Mouse (Mus musculus): ENCODE results near the gene Prokr1.
"Not testable (repeated sequence)": the region's sequence is repeated elsewhere in the genome, so short reads cannot be mapped to it uniquely, and the experiment has no call there.

Prokr1 gene

GRCm38 (mm10) chr6:87590394-87591281 is at the start of gene Prokr1:
Prokr1 (minus strand) TSS chr6:87590743.
- DNase-seq (ENCODE audit: low read depth, low spot score): no peak

GRCm38 (mm10) chr6:87638134-87638660 is 47.7 kb upstream of the Prokr1 start:
- DNase-seq (ENCODE audit: low read depth, low spot score): no peak

- no peak for DNase-seq (ENCODE audit: low read depth, low spot score)
Observed at GRCm38 (mm10) chr6:87632176-87632575, 41.6 kb upstream of the Prokr1 start.

GRCm38 (mm10) chr6:87628936-87629335 is 38.4 kb upstream of the Prokr1 start:
- not testable (repeated sequence) for DNase-seq (ENCODE audit: low read depth, low spot score)

- no peak for DNase-seq (ENCODE audit: low read depth, low spot score)
Observed at GRCm38 (mm10) chr6:87623151-87623550, 32.6 kb upstream of the Prokr1 start.

GRCm38 (mm10) chr6:87621281-87621680 is 30.7 kb upstream of the Prokr1 start:
- DNase-seq (ENCODE audit: low read depth, low spot score): no peak

GRCm38 (mm10) chr6:87618021-87618420 is 27.5 kb upstream of the Prokr1 start:
- no peak for DNase-seq (ENCODE audit: low read depth, low spot score)

GRCm38 (mm10) chr6:87615696-87616083 is 25.1 kb upstream of the Prokr1 start:
- no peak for DNase-seq (ENCODE audit: low read depth, low spot score)

GRCm38 (mm10) chr6:87614794-87615695 is 24.5 kb upstream of the Prokr1 start:
- no peak for DNase-seq (ENCODE audit: low read depth, low spot score)

- DNase-seq (ENCODE audit: low read depth, low spot score): no peak
Observed at GRCm38 (mm10) chr6:87599825-87600224, 9.3 kb upstream of the Prokr1 start.

- DNase-seq (ENCODE audit: low read depth, low spot score): no peak
Observed at GRCm38 (mm10) chr6:87597116-87597833, 6.7 kb upstream of the Prokr1 start.

GRCm38 (mm10) chr6:87594188-87594587 is 3.6 kb upstream of the Prokr1 start:
- no peak for DNase-seq (ENCODE audit: low read depth, low spot score)

GRCm38 (mm10) chr6:87589718-87590393 is 687 bp downstream of the Prokr1 start:
- no peak for DNase-seq (ENCODE audit: low read depth, low spot score)

GRCm38 (mm10) chr6:87583991-87584390 is 6.6 kb downstream of the Prokr1 start:
- DNase-seq (ENCODE audit: low read depth, low spot score): no peak

- no peak for DNase-seq (ENCODE audit: low read depth, low spot score)
Observed at GRCm38 (mm10) chr6:87583183-87583611, 7.3 kb downstream of the Prokr1 start.

GRCm38 (mm10) chr6:87582456-87582855 is 8.1 kb downstream of the Prokr1 start:
- no peak for DNase-seq (ENCODE audit: low read depth, low spot score)

- DNase-seq (ENCODE audit: low read depth, low spot score): no peak
Observed at GRCm38 (mm10) chr6:87581581-87581980, 9.0 kb downstream of the Prokr1 start.

GRCm38 (mm10) chr6:87581071-87581470 is 9.5 kb downstream of the Prokr1 start:
- no peak for DNase-seq (ENCODE audit: low read depth, low spot score)

GRCm38 (mm10) chr6:87578247-87578646 is 12.3 kb downstream of the Prokr1 start:
- DNase-seq (ENCODE audit: low read depth, low spot score): no peak

- DNase-seq (ENCODE audit: low read depth, low spot score): no peak
Observed at GRCm38 (mm10) chr6:87576648-87577330, 13.8 kb downstream of the Prokr1 start.

Data from WW6 (cell line).